Mouse (Mus musculus) midbrain, embryonic 15.5 days (tissue): ENCODE results near the gene Esf1. TPM values are rescaled to one million over a fixed set of nuclear protein-coding genes. Genes with fewer than 3 reads are reported as not detected.
"Not testable (repeated sequence)": the region's sequence is repeated elsewhere in the genome, so short reads cannot be mapped to it uniquely, and the experiment has no call there.

Experiments
- ATAC-seq: fragments of 200-750 bp; cut with Nextera tagmentation; replicated peaks from 2 replicates; pipeline ENCODE4 v1.8.0; 2017; ENCODE audit warnings: moderate TSS enrichment
- H3K27ac ChIP-seq: fragments of 300-500 bp; sonication (generic); 2 replicates; pipeline ENCODE4 v1.5.1; 2015; ENCODE audit warnings: mild to moderate bottlenecking, inconsistent platforms
- H3K27me3 ChIP-seq: fragments of 300-500 bp; sonication (generic); replicated peaks from 2 replicates; pipeline ENCODE4 v1.6.1; 2015; ENCODE audit warnings: inconsistent platforms
- H3K36me3 ChIP-seq: fragments of 300-500 bp; sonication (generic); replicated peaks from 2 replicates; pipeline ENCODE4 v1.6.1; 2015; ENCODE audit warnings: inconsistent platforms
- H3K4me1 ChIP-seq: fragments of 300-500 bp; sonication (generic); 2 replicates; pipeline ENCODE4 v1.6.1; 2015; ENCODE audit warnings: inconsistent platforms
- H3K4me2 ChIP-seq: fragments of 300-500 bp; sonication (generic); 2 replicates; pipeline ENCODE4 v1.6.1; 2015; ENCODE audit warnings: inconsistent platforms, mild to moderate bottlenecking, moderate library complexity
- H3K4me3 ChIP-seq: fragments of 300-500 bp; sonication (generic); 2 replicates; pipeline ENCODE4 v1.5.1; 2015; ENCODE audit warnings: mild to moderate bottlenecking, inconsistent platforms
- H3K9ac ChIP-seq: fragments of 300-500 bp; sonication (generic); 2 replicates; pipeline ENCODE4 v1.6.1; 2015; ENCODE audit warnings: mild to moderate bottlenecking, inconsistent platforms
- H3K9me3 ChIP-seq: fragments of 300-500 bp; sonication (generic); 2 replicates; pipeline ENCODE4 v1.6.1; 2016; ENCODE audit warnings: inconsistent platforms
- WGBS: fragments of 180-500 bp; shearing (Covaris S2); methylation state at CpG from one replicate; pipeline ENCODE4 v1.1.7; 2015; ENCODE audit warnings: mixed read lengths; 5-methylcytosine and 5-hydroxymethylcytosine counted together
- polyA plus RNA-seq: library from polyadenylated mRNA; unstranded; fragments of >200 nt; fragmentation: Nextera tagmentation; extraction: Ambion mirVana; gene quantifications from 2 replicates; pipeline ENCODE4 v1.2.1, GENCODE M21; 2015

Gene Esf1
- polyA plus RNA-seq, 1 experiment from 2014 or later, result 16.3 TPM

DNA sequence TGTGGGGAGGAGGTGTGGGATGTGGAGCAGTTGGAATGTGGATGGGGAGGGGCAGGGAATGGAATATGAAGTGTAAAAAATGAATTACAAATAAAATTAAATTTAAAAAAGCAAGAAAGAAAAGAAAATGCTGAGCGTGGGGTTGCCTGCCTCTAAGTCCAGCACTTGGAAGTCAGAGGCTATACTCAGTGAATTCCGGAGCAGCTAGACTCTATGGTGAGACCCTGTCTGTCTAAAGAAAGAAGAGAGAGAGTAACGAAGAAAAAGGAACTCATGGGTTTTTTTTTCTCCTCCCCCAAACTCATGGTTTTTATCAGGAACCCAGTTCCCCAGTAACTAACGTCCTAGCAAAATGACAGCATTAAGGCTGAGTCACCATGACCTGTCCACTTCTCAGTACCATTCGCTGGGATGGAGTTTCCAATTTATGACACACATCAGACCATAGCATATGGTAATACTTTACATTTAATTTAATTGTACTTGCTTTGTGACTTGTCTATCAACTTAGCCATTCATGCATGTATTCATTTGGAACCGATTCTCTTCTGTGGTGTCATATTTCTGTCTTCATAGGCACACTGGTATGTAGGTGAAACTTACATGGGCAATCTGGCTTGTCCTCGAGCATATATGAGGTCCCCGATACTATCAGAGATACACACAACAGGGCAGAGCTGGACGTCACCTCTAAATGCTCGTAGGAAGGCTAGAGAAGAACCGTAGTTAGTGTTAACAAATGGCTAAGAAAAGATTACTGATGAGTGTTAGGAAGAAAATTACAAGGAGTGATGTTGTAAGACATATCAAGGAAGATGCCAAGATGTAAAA lies 89.4 kb downstream of the Esf1 start:
- H3K4me3 ChIP-seq, result no peak overlapping the region
- no peaks in the 10 kb centered on the region for H3K36me3 ChIP-seq
- H3K9ac ChIP-seq, result no peak overlapping the region
- no peak for ATAC-seq
- H3K4me2 ChIP-seq, result no peak overlapping the region
- WGBS, result 89% methylated on average over 11 of the region's 11 CpGs
- H3K4me1 ChIP-seq, result no peaks in the 10 kb centered on the region
- H3K27ac ChIP-seq, result no peak overlapping the region
- no peaks in the 10 kb centered on the region for H3K9me3 ChIP-seq
- no peaks in the 10 kb centered on the region for H3K27me3 ChIP-seq

DNA sequence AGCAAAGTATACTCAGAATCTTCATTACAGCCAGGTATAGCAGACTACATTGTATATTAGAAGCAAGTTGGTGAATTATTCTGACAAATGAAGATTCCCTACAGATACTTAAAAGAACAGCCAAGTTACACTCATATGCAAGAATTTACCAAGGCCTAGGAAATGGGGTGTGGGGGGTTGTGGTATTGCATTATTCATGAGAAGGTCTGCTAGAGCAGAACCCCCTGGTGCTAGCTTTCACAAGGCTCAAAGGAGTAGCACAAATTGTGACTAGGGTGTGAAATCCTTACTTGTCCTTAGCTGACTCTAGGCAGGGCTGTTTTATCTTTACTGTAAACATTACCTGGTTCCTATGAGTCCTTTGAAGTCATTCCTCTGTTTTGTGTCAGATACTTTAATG lies 91.1 kb downstream of the Esf1 start:
- not testable (repeated sequence) for H3K9ac ChIP-seq, H3K27ac ChIP-seq, H3K4me2 ChIP-seq, H3K9me3 ChIP-seq, H3K36me3 ChIP-seq, H3K4me3 ChIP-seq, H3K4me1 ChIP-seq, H3K27me3 ChIP-seq, ATAC-seq

DNA sequence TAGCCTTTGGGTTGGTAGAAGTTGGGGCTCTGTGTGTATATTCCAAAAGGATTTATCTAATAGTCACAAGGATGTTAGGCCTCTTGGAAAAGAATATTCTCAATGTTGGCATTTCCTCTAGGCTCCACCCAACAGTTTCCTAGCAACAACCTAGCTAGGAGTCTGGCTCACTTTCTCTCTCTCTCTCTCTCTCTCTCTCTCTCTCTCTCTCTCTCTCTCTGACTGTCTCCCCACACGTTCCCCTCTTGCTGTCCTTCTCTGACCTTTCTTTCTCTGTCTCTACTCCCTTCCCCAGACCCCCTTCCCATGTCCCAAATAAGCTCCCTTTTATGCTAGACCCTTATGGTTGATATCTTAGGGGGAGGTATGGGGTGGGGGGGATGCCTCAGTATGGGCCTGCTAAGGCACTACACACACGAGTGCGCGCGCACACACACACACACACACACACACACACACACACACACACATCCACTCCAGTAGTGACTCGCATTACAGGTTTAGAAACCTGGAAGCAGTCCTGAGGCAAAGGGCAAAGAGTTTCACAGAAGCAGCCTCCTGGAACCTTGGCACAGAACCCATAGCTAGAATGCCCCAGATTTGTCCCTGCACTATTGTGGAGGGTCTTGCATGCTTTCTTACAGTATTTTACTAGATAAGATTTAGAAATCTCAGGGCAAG lies 91.6 kb downstream of the Esf1 start:
- Histone ChIP-seq H3K4me3 (no peak overlapping the region), H3K4me1 (no peaks in the 10 kb centered on the region), H3K4me2 (no peak overlapping the region), H3K36me3 (no peaks in the 10 kb centered on the region), H3K27me3 (no peaks in the 10 kb centered on the region), H3K9ac (no peak overlapping the region), H3K9me3 (no peaks in the 10 kb centered on the region), H3K27ac (no peak overlapping the region)
- WGBS, result 53% methylated on average over 6 of the region's 6 CpGs
- no peak for ATAC-seq

DNA sequence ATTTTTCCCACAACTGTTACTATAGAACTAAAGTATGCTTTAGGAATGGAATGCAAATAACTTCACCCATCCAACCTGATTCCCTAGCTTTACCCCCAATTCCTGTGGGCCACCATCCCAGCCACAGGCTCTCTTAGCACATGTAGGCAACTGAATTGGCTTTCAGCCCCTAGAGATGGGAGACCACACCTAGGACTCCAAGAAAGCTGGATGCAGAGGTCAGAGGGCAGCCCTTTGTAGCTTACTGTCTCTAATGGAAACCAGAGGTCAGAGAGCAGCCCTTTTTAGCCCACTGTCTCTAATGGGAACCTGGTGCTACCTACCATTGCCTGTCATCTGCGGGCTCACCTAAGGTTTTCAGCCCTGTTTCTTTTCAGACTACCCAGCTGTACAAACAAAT lies 92.9 kb downstream of the Esf1 start:
- Histone ChIP-seq H3K9me3 (no peaks in the 10 kb centered on the region), H3K4me3 (no peak overlapping the region), H3K4me2 (no peak overlapping the region), H3K27ac (no peak overlapping the region), H3K4me1 (no peaks in the 10 kb centered on the region), H3K36me3 (no peaks in the 10 kb centered on the region), H3K9ac (no peak overlapping the region), H3K27me3 (no peaks in the 10 kb centered on the region)
- 28% methylated on average over 1 of the region's 1 CpGs for WGBS
- ATAC-seq, result no peak

DNA sequence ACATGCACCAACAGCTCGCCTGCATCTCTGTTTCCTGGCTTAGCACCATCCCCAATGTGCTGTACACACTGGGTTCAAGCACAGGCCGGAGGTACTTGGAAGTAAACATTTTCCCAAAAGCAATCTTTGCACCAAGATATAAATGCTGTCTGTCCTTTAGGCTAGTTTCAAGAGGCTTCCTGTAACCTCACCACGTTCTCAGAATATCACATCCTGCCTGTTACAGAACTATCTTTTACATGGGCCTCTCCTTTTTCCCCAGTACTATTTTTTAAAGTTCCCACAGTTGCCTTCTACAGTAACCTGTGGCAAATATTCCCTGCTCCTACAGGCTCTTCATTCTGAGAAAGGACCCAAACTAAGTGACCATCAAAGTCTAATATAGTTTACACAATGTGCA lies 95.2 kb downstream of the Esf1 start:
- no peak for ATAC-seq
- Histone ChIP-seq H3K4me1 (no peaks in the 10 kb centered on the region), H3K4me2 (no peak overlapping the region), H3K4me3 (no peak overlapping the region), H3K9ac (no peak overlapping the region), H3K27ac (no peak overlapping the region), H3K36me3 (no peaks in the 10 kb centered on the region), H3K27me3 (no peaks in the 10 kb centered on the region), H3K9me3 (no peaks in the 10 kb centered on the region)
- WGBS, result 88% methylated on average over 3 of the region's 3 CpGs

Other genes starting within 250 kb of the Esf1 start
- 20.8 and 21.6 TPM in 2 replicates for gene Tasp1, start 103.8 kb downstream of the Esf1 start, polyA plus RNA-seq
- not detected in 2 replicates for gene Gm17374, start 18.5 kb downstream of the Esf1 start, polyA plus RNA-seq
- 47.4 and 52.9 TPM in 2 replicates for gene Ndufaf5, start 85 bp upstream of the Esf1 start, polyA plus RNA-seq
- not detected in 2 replicates for gene Sel1l2, start 219.1 kb upstream of the Esf1 start, polyA plus RNA-seq
- gene Macrod2, start 224.7 kb upstream of the Esf1 start, polyA plus RNA-seq, result 84.4 and 90.5 TPM in 2 replicates